Mouse (Mus musculus): ENCODE measurements at regions not wholly inside any gene's neighbourhood (a gene's known extent, or its start where the extent isn't known, plus 50 kb on each side); places are given as distances from the start of the nearest gene placed in this dataset.

DNA sequence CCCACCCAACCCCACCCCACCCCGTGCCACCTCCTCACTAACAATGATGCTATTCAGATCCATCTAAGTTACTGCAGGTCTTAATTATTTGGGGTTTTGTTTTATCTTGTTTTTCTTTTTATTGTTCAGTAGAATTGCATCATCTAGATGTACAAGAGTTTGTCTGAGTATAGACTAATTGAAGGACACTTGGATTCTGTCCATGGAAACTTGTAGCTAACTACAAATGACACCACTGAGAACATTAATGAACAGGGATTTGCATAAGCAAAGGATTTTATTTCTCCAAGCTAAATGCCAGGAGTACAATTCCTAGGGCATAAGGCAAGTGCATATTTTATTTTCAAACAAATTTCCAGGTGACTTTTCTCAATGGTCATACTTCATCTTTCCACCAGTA lies 318.4 kb upstream of the Slc7a11 start:
- in situ Hi-C loops (cut with MboI, MseI) = loop anchor here (5.0 kb wide), 1 partner anchor 554 kb away; no protein-coding TSS in a partner anchor

DNA sequence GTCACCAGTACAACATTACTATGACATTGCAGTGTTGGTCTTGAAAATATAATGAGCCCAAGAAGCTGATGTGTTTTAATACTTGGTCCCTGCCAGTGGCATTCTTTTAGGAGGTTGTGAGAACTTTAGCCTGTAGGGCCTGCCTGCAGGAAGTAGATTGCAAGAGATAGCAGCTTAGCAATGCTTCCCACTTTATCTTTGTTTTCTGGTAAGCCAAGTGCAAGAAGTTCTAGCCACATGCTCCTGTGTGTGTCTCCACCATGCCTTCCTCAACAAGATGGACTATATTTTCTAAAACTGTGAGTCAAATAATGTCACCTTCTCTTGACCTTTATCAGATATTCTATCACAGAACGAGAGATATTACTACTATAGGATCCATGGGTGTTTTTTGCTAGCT lies 314.7 kb upstream of the Slc7a11 start:
- in situ Hi-C loops (cut with MboI, MseI) = loop anchor here (5.0 kb wide), 1 partner anchor 64 kb away; no protein-coding TSS in a partner anchor

DNA sequence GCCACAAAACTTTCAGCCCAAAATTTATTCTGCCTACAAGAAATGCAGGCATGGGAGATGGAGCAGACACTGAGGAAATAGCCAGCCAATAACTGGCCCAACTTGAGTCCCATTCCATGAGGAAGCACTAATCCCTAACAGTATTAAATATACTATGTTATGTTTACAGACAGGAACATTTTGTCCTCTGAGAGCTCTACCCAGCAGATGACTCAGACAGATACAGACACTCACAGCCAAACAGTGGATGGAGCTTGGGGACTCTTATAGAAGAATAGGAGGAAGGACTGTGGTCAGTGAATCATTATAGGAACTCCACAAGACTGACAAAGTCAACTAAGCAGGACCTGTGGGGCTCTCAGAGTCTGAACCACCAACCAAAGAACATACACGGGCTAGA lies 293.8 kb upstream of the Slc7a11 start:
- in situ Hi-C loops (cut with MboI, MseI) = loop anchor here (25.0 kb wide), 1 partner anchor 425 kb away; no protein-coding TSS in a partner anchor

DNA sequence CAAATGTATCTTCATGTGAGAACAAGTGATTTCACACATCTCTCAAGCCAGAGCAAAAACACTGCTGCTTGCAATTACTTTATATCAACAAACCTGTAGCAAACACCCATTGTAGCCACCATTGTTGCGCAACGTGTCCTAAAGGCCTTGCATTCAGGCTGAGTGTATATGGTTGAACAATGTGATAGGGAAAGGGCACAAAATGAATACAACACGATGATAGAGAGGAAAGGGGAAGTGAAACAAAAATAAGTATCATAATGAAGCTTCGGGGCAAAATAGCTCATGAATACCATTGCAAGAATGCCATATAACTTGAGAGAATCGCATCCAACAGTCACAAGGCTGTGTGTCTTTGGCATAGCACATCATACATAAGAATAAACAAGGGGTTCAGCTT lies 275.6 kb upstream of the Slc7a11 start:
- in situ Hi-C loops (cut with MboI, MseI) = no loop called here

DNA sequence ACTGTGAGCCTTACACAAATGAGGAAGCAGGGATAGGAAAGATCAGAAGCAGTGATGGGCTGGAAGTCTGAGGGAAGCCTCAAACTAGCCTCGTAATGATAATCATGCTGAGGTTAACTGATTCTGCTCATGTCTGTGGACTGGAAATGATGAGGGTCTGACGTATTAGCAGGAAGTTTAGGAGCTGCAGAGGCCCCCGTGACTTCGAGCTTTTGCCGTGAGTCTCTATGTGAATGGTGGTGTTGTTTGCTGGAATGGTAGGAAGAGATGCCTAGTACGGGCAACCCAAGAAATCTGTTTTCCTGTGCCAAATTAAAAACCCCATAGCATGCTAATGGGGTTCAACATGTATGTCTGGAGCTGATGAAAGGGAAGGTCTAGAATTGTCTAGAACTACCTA lies 270.0 kb upstream of the Slc7a11 start:
- in situ Hi-C loops (cut with MboI, MseI) = no loop called here

DNA sequence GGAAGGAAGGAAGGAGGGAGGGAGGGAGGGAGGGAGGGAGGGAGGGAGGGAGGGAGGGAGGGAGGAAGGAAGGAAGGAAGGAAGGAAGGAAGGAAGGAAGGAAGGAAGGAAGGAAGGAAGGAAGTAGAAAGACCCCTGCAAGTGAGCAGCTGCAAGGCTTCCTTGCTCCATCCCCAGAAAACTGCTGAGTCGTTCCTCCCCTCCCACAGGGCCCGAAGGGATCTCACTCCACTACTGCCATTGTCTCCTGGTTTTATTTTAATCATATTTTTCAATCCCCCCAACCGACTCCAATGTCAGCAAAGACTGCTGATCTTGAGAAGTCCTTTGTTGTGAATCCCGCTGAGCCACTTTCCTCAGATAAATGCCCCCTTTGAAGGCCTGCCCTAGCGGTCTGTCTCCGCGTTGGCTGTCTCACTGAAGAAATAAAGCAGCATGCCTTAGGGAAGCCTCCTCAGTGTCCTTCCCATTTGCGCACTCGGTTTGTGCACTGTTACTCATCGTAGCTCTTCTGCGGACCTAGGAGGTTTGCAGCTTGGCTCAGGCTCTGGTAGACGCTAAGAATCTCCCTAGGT lies 266.1 kb upstream of the Slc7a11 start:
- in situ Hi-C loops (cut with MboI, MseI) = no loop called here

DNA sequence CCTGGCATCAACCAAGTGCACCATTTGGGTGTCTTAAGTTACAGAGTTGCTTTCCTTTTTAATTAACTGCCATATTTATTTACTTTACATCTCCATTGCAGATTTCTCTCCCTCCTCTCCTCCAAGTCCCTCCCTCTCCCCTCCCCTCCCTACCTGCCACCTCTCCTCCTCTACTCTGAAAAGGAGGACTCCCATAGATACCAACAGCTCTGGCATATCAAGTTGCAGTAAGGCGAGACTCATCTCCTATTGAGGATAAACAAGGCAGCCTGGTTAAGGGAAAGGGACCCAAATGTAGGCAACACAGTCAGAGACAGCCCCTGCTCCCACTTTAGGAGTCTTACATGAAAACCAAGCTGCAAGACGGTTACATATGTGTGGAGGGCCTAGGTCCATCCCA lies 263.3 kb upstream of the Slc7a11 start:
- in situ Hi-C loops (cut with MboI, MseI) = no loop called here

DNA sequence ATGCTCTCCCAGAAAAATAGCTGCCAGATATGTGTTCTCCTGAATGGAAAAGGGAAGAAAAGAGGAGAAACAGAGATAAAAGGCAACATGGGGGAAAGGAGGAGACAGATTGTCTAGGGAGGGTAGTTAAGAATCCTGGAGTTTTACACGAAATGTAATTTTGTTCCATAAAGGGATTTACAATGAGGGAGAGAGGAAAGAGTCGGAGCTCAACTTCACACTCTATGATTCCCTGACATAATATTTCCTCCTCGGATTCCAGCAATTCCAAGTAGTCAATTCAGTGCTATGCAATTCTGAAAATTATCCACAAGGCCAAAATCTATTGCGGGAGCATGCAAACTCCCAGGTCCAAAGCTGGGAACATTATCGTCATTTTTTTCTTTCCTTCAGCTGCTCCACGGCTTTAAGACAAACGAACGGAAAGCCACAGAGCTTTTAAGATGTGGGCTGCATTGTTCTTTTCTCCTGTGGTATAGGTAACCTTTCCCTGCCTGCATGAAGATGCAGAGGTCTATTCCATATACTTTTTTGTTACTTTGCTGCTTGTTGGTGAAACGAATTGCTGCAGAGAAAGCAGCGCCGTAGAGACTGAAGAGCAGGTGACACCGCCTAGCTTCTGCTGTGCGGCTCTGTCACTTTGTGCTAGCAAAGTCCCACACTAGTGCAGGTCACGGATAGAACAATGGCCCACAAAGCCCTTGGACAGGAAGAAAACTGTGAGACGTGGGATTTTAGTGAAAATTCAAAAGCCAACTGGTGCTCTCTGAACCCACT lies 251.7 kb upstream of the Slc7a11 start:
- in situ Hi-C loops (cut with MboI, MseI) = no loop called here

DNA sequence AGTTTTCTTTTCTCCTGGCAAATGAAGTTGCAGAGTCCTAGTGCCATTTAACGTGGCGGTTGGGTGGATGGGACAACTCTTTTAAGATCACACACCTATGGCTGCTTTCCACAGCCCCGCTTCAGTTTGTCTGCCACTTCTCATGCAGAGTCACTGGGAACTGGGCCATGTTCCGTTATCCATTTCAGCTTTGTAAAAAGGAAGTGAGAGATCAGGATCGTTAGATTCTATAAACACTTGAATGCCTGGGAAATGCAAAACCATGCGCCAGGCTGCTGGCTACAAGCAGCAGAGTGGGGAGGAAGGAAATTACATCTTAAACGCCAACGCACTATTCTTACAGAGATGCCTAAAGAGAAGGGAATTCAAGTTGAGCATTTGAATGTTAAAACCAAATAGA lies 251.1 kb upstream of the Slc7a11 start:
- in situ Hi-C loops (cut with MboI, MseI) = no loop called here

DNA sequence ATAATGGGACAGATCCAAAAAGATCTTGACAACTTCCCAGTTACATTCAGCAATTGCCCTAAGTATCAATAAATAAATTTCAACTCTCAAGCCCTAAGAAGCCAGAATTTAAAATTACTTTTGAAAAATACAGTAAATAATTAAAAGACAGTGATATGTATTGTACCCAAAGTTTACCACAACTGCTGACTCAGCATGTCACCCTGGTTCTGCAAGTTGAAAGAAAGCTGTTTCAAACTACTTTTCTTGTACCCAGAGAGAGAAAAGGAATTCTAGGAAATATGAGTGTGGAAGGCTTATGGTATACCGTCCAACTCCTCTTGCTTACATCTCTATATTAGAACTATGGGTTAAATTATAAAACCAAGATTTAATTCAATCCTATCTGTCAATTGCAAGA lies 248.9 kb upstream of the Slc7a11 start:
- in situ Hi-C loops (cut with MboI, MseI) = no loop called here

DNA sequence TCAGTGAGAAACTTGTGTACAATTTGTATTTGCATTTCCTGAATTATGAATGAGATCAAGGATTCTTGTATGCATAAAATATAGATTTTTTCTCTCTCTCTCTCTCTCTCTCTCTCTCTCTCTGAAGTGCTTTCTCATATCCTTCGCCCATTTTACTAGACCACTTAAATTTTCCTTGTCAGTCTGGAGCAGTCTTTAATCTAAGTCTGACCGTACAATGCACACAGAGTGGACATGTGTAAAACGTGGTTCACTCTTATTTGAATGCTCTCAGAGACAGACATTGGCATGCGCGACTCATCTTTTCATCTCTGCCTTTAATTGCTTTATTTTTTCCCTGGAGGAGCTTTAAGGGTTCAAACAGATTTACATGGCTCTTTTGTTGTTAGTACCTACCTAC lies 247.3 kb upstream of the Slc7a11 start:
- in situ Hi-C loops (cut with MboI, MseI) = no loop called here

DNA sequence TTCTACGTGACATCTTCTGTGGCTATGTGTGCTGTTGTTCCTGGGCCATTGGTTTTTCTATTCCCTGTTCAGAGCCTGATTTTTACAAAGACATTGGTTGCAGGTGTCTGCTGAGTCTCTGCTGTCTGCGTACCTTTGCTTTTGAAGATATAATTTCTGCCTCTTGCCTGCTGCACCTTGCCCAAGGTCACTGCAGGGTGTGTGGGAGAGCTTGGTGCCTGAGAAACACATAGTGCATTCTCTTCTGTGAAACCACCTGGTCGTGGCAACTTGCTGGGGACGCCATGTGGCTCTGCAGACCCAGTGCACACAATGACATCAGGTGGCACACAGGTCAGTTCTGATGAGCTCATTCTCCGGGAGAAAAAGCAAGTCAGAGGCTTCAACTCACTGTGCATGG lies 246.0 kb upstream of the Slc7a11 start:
- in situ Hi-C loops (cut with MboI, MseI) = no loop called here

DNA sequence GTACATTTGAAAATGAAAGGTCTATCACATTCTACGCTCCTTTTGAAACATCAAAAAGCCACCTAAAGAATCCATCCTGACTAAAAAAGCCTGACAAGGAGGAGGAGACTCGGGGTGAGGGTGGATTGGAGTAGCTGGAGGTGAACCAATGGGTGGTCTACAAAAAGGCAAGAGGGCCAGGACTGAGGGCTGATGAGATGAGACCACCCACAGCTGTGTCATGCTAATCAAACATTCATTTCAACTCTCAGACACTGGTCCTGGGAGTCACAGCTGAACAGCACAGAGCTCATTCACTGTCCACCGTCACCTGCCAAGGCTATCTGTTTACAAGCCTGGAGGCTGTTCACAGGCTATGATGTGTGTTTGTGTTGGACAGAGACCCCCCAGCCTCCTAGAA lies 244.3 kb upstream of the Slc7a11 start:
- in situ Hi-C loops (cut with MboI, MseI) = no loop called here

DNA sequence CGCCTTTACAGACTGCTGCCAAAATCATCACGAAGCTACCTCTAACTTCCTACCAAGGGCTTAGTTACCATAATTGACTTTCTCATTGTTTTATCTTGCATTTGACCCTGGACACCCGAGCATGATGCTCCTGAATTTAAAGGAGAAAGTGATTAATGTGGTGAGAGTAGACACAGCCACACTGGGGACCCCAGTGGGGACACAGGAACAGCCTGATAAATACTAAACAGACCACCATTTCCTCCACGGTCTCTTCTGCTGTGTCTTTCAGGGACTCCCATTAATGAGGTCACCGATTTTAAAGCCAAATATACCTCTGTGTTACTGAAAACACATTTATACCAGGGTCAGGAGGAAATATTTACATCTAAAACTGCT lies 235.2 kb upstream of the Slc7a11 start:
- in situ Hi-C loops (cut with MboI, MseI) = no loop called here

DNA sequence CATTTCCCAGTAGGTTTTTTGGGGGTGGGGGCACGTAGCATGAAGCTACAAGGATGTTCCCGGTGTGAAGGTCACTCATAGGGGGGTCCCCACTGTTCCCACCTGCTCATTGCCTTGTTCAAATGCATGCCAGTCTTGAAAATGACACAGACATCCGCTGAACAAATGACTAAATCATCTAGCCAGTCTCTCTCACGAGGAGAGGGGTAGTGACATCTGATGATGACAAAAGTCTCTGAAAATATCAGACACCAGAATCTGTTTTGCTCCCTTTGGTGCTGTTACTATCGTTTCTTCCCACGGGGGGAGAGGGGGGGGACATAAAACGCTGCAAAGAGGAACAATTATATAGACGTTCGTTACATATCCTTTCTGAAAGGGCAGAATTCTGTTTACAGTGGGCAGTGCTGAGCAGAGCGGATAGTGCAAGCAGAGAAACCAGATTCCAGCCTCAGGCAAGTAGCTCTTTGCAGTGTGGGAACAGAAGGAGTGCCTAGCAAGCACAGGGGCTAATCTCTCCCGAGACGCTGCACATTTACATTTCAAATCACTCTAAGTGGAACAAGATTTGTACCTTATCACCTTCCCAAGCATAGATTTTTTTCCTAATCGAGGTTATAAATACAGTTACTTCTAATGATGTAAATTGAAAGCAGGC lies 234.7 kb upstream of the Slc7a11 start:
- in situ Hi-C loops (cut with MboI, MseI) = no loop called here

DNA sequence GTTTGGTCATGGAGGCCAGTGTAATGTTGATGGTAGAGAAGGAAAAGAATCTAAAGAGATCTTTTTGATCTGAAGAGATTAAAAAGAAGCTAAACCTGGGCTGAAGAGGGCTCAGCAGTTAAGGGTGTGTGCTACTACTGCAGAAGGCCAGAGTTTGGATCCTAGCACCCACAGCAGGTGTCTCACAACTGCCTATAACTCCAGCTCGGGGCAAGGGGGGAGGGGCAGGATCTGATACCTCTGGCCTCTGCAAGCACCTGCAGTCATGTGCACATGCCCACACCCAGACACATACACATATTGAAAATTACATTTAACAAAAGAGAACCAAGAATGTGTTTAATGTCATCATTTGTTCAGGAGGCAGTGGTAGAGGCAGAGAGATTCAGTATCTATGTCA lies 232.4 kb upstream of the Slc7a11 start:
- in situ Hi-C loops (cut with MboI, MseI) = no loop called here

DNA sequence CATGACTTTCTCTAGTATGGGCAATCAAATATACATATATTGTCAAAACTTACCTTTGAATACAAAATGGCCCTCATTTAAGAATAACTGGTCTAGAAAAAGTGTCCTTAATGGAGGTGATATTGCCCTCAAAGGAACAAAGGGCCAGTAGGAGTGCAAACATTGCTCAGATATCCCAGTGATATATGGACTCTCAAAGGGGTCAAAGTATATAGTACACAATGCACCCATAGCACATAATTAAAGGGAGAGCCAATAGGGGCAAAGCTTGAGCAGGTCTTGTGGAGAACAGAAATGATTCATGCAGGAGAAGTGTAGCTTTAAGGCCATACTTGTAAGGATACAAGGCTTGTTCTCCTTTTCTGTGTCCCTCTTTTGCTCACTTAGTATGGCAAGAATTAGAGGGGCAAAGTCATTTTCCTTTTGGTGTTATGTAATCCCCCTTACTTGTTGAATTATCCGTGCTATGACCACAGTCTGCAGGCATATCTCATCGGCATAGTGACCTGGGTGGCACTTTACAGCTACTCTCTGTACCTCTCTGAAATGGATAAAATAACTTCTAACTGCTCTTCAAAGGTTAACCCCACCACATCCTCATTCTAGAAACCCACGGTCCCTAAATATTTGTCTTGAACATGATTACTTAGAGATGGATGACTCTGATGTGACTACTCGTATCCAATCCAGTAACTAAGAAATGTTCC lies 231.6 kb upstream of the Slc7a11 start:
- in situ Hi-C loops (cut with MboI, MseI) = no loop called here

DNA sequence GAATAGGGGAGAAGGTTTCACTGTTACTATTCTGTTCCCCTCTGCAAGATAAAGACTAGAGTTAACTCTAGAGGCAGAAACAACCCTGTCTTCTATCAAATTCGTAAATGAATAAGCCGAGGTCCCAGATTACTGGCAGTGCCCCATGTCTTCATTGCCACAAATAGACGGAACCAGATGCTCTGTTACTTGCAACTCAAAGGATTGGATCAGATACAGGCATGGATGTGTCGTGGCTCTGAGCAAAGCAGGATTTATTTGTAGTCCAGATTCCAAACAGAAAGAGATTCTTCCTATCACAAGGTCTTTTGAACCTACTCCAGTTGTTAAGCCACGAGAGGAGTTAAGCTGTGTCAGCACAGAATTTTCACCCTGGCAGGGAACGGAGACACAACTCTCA lies 221.9 kb upstream of the Slc7a11 start:
- in situ Hi-C loops (cut with MboI, MseI) = no loop called here

DNA sequence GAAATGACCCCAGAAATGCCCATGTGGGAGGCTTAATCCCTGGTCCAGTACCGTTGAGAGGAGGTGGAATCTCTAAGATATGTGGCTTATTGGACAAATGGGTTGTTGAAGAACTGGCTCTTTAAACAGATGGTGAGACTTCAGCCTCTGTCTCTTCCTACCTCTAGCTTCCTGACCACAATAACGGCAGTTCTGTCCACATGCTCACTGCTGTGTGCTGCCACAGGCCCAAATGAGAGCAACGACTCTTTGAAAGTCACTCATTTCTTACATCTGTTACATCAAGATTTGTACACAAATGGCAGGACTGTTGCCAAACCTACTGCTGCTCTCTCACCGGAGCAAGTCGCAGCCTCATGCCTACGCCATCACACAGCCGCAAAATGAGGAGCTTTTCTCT lies 217.6 kb upstream of the Slc7a11 start:
- in situ Hi-C loops (cut with MboI, MseI) = no loop called here

DNA sequence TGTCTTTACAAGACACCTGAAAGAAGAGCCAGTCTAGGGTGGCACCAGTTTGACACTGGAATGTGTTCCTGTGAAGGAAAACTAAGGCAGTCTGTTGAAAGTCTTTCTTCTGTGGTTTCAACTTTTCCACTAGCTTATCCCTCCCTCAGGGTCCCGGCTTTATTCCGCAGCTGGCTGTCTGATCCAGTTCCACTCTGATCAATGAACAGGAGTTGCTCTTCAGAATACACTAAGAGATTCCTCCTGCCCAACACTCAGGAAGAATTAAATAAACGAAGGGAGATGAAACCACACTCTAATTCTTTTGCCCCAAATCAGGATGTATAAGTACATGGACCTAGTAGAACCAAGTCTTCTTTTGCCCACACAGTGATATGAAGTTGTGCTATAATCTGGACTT lies 217.2 kb upstream of the Slc7a11 start:
- in situ Hi-C loops (cut with MboI, MseI) = no loop called here

DNA sequence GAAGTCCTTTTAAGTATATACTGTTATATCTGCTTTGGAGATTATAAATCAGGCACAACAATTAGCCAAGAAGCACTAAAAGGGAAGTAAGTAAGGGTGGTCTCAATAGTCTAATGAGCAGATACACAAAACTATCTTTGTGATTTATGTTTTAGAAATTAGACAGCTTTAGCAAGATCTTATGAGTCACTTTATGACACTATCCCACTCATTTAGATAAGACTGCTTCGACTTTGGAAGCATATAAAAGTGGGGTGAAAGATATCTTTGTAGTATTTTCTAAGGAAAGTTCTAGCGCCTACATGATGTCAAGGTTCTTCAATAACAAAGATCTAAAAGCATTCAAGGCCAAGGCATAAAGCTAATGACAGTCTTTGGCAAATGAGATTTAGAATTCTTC lies 214.5 kb upstream of the Slc7a11 start:
- in situ Hi-C loops (cut with MboI, MseI) = loop anchor here (5.0 kb wide), 1 partner anchor 51 kb away; no protein-coding TSS in a partner anchor

DNA sequence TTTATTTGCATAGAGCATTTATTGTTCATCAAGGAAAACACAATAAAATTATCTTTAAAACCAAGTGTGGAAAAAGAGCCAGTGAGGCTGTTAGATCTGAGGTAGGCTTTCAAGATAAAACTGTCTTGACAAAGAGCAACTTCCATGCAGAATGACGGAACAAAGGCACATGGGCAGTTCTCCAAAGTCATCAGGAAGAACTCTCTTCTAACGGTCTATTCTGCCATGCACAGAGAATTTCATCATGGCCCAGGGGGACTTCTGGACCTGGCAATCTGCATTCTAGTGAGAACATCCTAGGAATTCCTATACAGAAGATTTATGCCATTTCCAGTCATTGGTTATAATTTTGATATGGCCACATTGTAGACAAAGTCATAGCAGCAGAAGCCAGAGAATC lies 211.0 kb upstream of the Slc7a11 start:
- in situ Hi-C loops (cut with MboI, MseI) = no loop called here

Measured in regulatory T cell (primary cell).